Mouse (Mus musculus) G1E (cell line): ENCODE results near the gene Tpcn2.

ENCODE experiments used
- CTCF ChIP-seq: IDR thresholded peaks from 2 replicates; pipeline ENCODE4 v1.5.1; 2012; ENCODE audit warnings: low read depth, low read length, inconsistent platforms, mixed read lengths
- GATA1 ChIP-seq: IDR thresholded peaks from 2 replicates; pipeline ENCODE4 v1.6.1; 2012; ENCODE audit warnings: borderline replicate concordance, low read length, inconsistent platforms, mixed read lengths
- GATA2 ChIP-seq: IDR thresholded peaks from 2 replicates; pipeline ENCODE4 v1.6.1; 2012; ENCODE audit warnings: low read depth, low read length, inconsistent platforms, borderline replicate concordance
- POLR2AphosphoS5 ChIP-seq: IDR thresholded peaks from 2 replicates; pipeline ENCODE4 v1.6.1; 2012; ENCODE audit warnings: low read depth, low read length, inconsistent platforms; ENCODE audit not compliant: insufficient replicate concordance
- TAL1 ChIP-seq: conservative IDR thresholded peaks from 2 replicates; pipeline ENCODE4 v1.6.1; 2012; ENCODE audit warnings: low read depth, low read length, inconsistent platforms, mixed read lengths

DNA sequence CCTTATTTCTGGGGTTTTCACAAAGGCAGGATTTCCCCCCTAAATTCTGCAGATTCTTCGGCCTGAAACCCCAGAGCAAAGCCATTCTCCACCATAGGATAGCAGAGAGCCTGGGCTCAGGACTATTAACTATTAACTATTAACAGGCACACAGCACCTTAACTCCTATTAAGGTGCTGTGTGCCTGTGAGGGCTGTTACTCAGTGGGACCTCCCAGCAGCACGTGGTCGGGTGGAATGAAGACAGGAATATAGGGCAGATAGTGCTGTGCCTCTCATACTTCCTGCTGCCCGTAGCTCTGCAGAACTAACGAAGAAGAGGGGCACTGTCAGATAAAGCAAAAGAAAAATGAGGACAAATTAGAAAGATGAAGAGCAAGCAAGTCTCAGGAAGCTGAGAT lies 26.7 kb upstream of the Tpcn2 start:
- TF ChIP-seq CTCF = no peak
- no peak for TF ChIP-seq GATA1
- no peak for TF ChIP-seq POLR2AphosphoS5
- no peak for TF ChIP-seq TAL1
- TF ChIP-seq GATA2 = no peak
